Mouse (Mus musculus) intestine, embryonic 14.5 days (tissue): ENCODE measurements around the gene Srxn1. TPM values are rescaled to one million over a fixed set of nuclear protein-coding genes. Genes with fewer than 3 reads are reported as not detected.

Experiments
- ATAC-seq: fragments of 200-750 bp; cut with Nextera tagmentation; replicated peaks from 2 replicates; pipeline ENCODE4 v1.8.0; 2017; ENCODE audit warnings: low read depth, moderate number of reproducible peaks, moderate TSS enrichment, moderate library complexity; ENCODE audit not compliant: low FRiP score, low TSS enrichment
- DNase-seq: peaks from one replicate; pipeline ENCODE4 v3.0.0-alpha.2; 2018; ENCODE audit warnings: low spot score
- H3K27ac ChIP-seq: fragments of 300-500 bp; sonication (generic); 2 replicates; pipeline ENCODE4 v1.5.1; 2014; ENCODE audit warnings: low read depth, mild to moderate bottlenecking, control low read depth
- H3K27me3 ChIP-seq: fragments of 300-500 bp; sonication (generic); replicated peaks from 2 replicates; pipeline ENCODE4 v1.6.1; 2014; ENCODE audit warnings: low read length, control low read depth; ENCODE audit not compliant: control insufficient read depth, insufficient read depth
- H3K36me3 ChIP-seq: fragments of 300-500 bp; sonication (generic); 2 replicates; pipeline ENCODE4 v1.6.1; 2014; ENCODE audit warnings: low read length, control low read depth; ENCODE audit not compliant: control insufficient read depth, insufficient read depth
- H3K4me1 ChIP-seq: fragments of 300-500 bp; sonication (generic); replicated peaks from 2 replicates; pipeline ENCODE4 v1.6.1; 2014; ENCODE audit warnings: low read length, control low read depth, mixed read lengths; ENCODE audit not compliant: control insufficient read depth, insufficient read depth
- H3K4me2 ChIP-seq: fragments of 300-500 bp; sonication (generic); 2 replicates; pipeline ENCODE4 v1.6.1; 2014; ENCODE audit warnings: low read length
- H3K4me3 ChIP-seq: fragments of 300-500 bp; sonication (generic); 2 replicates; pipeline ENCODE4 v1.5.1; 2014; ENCODE audit warnings: low read depth, low read length, control low read depth, mixed read lengths
- H3K9ac ChIP-seq: fragments of 300-500 bp; sonication (generic); 2 replicates; pipeline ENCODE4 v1.6.1; 2014; ENCODE audit warnings: mild to moderate bottlenecking, low read length
- H3K9me3 ChIP-seq: fragments of 300-500 bp; sonication (generic); 2 replicates; pipeline ENCODE4 v1.6.1; 2016; ENCODE audit warnings: low read length, control low read depth; ENCODE audit not compliant: control insufficient read depth
- WGBS: fragments of 180-500 bp; shearing (Covaris S2); extraction: QIAGEN DNeasy Blood & Tissue Kit; methylation state at CpG from one replicate; pipeline ENCODE4 v1.1.7; 2014; 5-methylcytosine and 5-hydroxymethylcytosine counted together
- polyA plus RNA-seq: library from polyadenylated mRNA; unstranded; fragments of >200 nt; fragmentation: Nextera tagmentation; extraction: Ambion mirVana; gene quantifications from 2 replicates; pipeline ENCODE4 v1.2.1, GENCODE M21; 2014

Srxn1 gene
- polyA plus RNA-seq, 1 experiment from 2014 or later: 12.4 TPM

DNA sequence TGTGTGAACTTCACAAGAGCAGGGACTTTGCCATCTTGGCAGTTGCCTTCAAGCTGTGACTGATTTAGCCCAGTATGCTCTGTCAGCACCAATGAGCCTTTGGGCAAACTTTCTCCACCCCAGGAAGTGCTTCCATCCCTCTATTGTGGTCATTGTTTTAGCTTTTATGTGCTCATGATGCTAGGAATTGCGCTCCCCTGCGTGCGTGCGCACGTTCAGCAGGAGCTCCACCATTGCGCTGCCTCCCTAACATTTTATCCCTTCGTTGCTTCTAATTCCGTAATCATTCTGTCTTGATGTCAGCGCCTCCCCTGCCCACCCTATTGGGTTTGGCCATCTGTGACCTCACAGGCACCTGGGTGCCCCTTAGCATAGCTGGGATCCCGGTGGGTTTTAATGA, 1.3 kb downstream of the Srxn1 start:
- Histone ChIP-seq H3K9ac (no peak overlapping the region), H3K9me3 (no peaks in the 10 kb centered on the region), H3K4me3 (no peak overlapping the region), H3K4me1 (0 out of 2 replicates have a peak, but pooled peaks cover 2% of the 10 kb centered on the region), H3K36me3 (no peaks in the 10 kb centered on the region), H3K4me2 (no peak overlapping the region), H3K27me3 (no peaks in the 10 kb centered on the region), H3K27ac (no peak overlapping the region)
- ATAC-seq (no peak), DNase-seq (no peak)
- 93% methylated on average over 10 of the region's 10 CpGs for WGBS

DNA sequence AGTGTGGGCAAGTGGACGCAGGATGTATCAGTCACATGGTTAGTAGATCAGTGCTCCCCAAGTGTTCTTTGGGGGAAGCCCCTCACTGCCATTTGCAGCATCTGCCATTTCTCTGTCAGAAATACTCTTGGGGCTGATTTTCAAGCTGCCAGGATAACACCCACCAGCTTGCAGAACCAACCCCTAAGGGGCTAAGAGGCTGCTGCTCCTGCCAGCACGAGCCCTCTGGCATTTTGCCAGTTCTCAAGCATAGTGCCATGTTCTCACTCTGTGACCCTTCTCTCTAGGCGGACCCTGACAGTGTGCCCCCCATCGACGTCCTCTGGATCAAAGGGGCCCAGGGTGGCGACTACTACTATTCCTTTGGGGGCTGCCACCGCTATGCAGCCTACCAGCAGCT, 3.4 kb downstream of the Srxn1 start:
- no peak overlapping the region for H3K27ac ChIP-seq
- H3K36me3 ChIP-seq: no peaks in the 10 kb centered on the region
- no peak for ATAC-seq
- no peak overlapping the region for H3K4me2 ChIP-seq
- H3K4me3 ChIP-seq: no peak overlapping the region
- H3K9ac ChIP-seq: no peak overlapping the region
- WGBS: 71% methylated on average over 7 of the region's 7 CpGs
- 0 out of 2 replicates have a peak, but pooled peaks cover 2% of the 10 kb centered on the region for H3K4me1 ChIP-seq
- H3K9me3 ChIP-seq: no peaks in the 10 kb centered on the region
- H3K27me3 ChIP-seq: no peaks in the 10 kb centered on the region
- DNase-seq: no peak

DNA sequence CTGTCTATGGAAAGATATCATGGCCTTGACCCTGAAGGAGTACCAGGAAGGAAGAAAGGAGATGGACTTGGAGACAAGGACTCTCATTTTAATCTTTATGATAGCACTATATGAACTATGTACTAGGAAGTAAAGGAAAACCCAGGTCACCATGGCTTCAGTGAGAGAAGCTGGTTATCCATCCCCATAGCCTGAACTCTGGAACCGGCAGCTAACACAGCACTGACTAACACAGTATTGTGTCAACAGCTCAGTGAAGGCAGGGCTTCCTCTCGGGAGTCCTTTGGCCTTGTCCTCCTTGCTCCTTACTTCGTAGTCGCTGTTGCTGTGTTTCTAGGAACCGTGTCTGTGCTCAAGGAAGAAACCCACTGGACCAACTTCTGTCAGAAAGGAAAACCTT, 4.1 kb downstream of the Srxn1 start:
- no peak overlapping the region for H3K27ac ChIP-seq
- 81% methylated on average over 5 of the region's 5 CpGs for WGBS

GRCm38 (mm10) chr2:152111311-152111710, 6.0 kb downstream of the Srxn1 start:
- no peak for DNase-seq
- no peak for ATAC-seq
- 65% methylated on average over 2 of the region's 2 CpGs for WGBS
- no peak overlapping the region for H3K9ac ChIP-seq
- peaks cover 7% of the 10 kb centered on the region; the same call in 1 of the 2 replicates for H3K4me1 ChIP-seq
- H3K4me3 ChIP-seq: no peak overlapping the region
- no peak overlapping the region for H3K27ac ChIP-seq
- no peak overlapping the region for H3K4me2 ChIP-seq
- peaks cover 4% of the 10 kb centered on the region; the same call in 1 of the 2 replicates for H3K27me3 ChIP-seq
- H3K9me3 ChIP-seq: no peaks in the 10 kb centered on the region
- no peaks in the 10 kb centered on the region for H3K36me3 ChIP-seq

More for the DNA sequence above, 4.1 kb downstream of the Srxn1 start:
- H3K27me3 ChIP-seq: 0 out of 2 replicates have a peak, but pooled peaks cover 3% of the 10 kb centered on the region
- no peak overlapping the region for H3K4me3 ChIP-seq
- H3K9me3 ChIP-seq: no peaks in the 10 kb centered on the region
- DNase-seq (no peak), ATAC-seq (no peak)
- H3K4me2 ChIP-seq: no peak overlapping the region
- H3K36me3 ChIP-seq: no peaks in the 10 kb centered on the region
- H3K9ac ChIP-seq: no peak overlapping the region
- H3K4me1 ChIP-seq: 0 out of 2 replicates have a peak, but pooled peaks cover 3% of the 10 kb centered on the region

GRCm38 (mm10) chr2:152111920-152112319, 6.6 kb downstream of the Srxn1 start:
- peaks cover 7% of the 10 kb centered on the region; the same call in 1 of the 2 replicates for H3K4me1 ChIP-seq
- ATAC-seq (peak; percentile 73), DNase-seq (peak; percentile 97)
- no peak overlapping the region for H3K9ac ChIP-seq
- H3K27ac ChIP-seq: no peak overlapping the region
- 8% methylated on average over 7 of the region's 7 CpGs for WGBS
- no peak overlapping the region for H3K4me2 ChIP-seq
- H3K9me3 ChIP-seq: no peaks in the 10 kb centered on the region
- peaks cover 4% of the 10 kb centered on the region; the same call in 1 of the 2 replicates for H3K27me3 ChIP-seq
- H3K4me3 ChIP-seq: no peak overlapping the region
- no peaks in the 10 kb centered on the region for H3K36me3 ChIP-seq

DNA sequence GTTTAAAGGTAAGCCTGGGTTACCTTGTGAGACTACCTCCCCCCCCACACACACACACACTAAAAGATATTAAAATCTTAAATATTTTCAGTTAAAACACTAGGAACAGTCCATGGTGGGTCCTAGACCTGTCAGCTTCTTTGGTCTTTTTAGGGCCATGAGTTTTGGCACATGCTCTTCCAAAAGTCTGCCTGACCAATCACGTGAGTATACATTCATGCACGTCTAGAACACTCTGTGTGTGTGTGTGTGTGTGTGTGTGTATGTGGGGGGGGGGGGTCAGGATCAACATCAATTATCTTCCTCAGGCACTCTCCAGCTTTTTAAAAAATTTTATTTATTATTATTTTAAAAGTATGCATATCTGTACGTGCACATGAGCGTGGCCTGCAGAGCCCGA, 7.2 kb downstream of the Srxn1 start:
- no peaks in the 10 kb centered on the region for H3K9me3 ChIP-seq
- no peaks in the 10 kb centered on the region for H3K36me3 ChIP-seq
- peaks cover 7% of the 10 kb centered on the region; the same call in 1 of the 2 replicates for H3K4me1 ChIP-seq
- no peak overlapping the region for H3K4me3 ChIP-seq
- ATAC-seq: no peak
- H3K4me2 ChIP-seq: no peak overlapping the region
- 85% methylated on average over 5 of the region's 5 CpGs for WGBS
- DNase-seq: no peak
- no peak overlapping the region for H3K9ac ChIP-seq
- H3K27ac ChIP-seq: no peak overlapping the region
- peaks cover 4% of the 10 kb centered on the region; the same call in 1 of the 2 replicates for H3K27me3 ChIP-seq

DNA sequence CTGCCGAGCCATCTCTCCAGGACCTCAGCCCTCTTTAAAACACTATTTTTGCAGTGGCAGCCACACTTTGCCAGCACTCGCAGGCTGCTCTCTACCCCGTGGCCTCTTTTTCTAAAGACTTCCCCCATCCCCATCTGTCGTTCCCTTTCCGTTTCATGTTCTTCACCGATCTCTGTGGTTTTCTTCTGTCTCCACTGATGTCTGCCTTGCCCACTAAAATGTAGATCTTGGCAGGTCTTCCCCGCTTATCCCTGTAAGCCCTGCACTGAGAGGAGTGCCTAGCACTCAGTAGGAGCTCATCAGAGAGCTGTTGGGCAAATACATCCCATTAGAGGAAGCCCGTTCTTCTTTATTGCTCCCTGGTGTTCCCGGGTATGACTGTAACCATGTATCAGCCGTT, 7.7 kb downstream of the Srxn1 start:
- Histone ChIP-seq H3K4me3 (no peak overlapping the region), H3K9me3 (no peaks in the 10 kb centered on the region), H3K36me3 (no peaks in the 10 kb centered on the region), H3K27me3 (peaks cover 4% of the 10 kb centered on the region; the same call in 1 of the 2 replicates), H3K9ac (no peak overlapping the region), H3K27ac (no peak overlapping the region), H3K4me2 (no peak overlapping the region), H3K4me1 (peaks cover 7% of the 10 kb centered on the region; the same call in 1 of the 2 replicates)
- ATAC-seq: no peak
- WGBS: 70% methylated on average over 10 of the region's 10 CpGs
- DNase-seq: no peak

DNA sequence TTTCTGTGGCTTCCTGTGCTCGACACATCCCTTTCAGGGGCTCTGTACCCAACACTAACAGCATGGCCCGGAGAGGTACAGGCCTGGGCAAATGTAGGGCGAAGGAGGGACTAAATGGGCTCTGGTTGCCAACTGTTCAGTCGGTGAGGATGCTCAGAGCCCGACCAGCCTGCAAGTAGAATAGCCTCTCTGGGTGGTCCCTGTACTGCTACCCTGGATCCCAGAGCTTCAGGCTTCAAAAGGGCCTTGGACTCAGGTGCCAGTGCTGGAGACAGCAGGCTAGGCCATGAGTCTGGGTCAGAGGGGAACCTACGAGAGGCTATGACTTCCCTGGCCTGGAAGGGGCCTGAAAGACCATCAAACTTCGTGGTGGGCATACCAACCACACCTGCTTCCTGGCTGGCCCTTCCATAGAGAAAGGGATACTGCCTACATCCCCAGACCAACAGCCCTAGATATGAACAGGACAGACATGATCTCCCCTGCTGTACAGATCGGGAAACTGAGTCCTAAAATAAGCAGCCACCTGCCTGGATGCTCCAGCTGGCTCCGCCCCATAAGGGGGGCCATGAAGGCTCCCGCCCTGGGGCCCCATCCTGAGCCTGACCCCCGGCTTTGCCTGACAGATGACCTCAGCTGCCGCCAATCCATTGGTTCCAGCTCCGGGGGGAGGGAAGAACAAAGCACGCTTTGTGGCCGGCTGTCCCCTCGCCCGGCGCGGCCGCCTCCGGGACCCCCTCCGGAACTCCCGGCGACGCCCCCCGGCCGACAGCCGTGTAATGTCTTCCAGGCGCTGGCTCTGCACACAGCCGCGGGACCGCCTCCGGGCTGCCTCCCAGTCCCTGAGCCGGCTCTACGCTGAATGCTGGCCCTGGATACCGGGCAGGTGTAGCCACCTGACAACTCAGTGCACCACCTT, 9.0 kb downstream of the Srxn1 start:
- H3K9ac ChIP-seq: peak overlapping the region; percentile 13; the same call in 1 of the 2 replicates
- 15% methylated on average over 35 of the region's 36 CpGs for WGBS
- peaks cover 7% of the 10 kb centered on the region; the same call in 1 of the 2 replicates for H3K4me1 ChIP-seq
- DNase-seq: no peak
- peak overlapping the region; percentile 18 for H3K4me3 ChIP-seq
- peak overlapping the region; percentile 51 for H3K4me2 ChIP-seq
- H3K36me3 ChIP-seq: no peaks in the 10 kb centered on the region
- no peaks in the 10 kb centered on the region for H3K9me3 ChIP-seq
- peak; percentile 36; the same call in 1 of the 2 replicates for ATAC-seq
- no peak overlapping the region for H3K27ac ChIP-seq
- peaks cover 4% of the 10 kb centered on the region; the same call in 1 of the 2 replicates for H3K27me3 ChIP-seq
